Mouse (Mus musculus) embryonic fibroblast, embryonic 13.5 days (primary cell): Measurements from ENCODE around the gene Pkn1.

Source experiments
- CTCF ChIP-seq: IDR thresholded peaks from 2 replicates; pipeline ENCODE4 v1.5.1; 2011; ENCODE audit warnings: mild to moderate bottlenecking, control low read depth, low read length, moderate library complexity, borderline replicate concordance; ENCODE audit not compliant: insufficient read depth
- POLR2A ChIP-seq: IDR thresholded peaks from 2 replicates; pipeline ENCODE4 v1.6.1; 2011; ENCODE audit warnings: low read depth, mild to moderate bottlenecking, control low read depth, low read length, moderate library complexity

DNA sequence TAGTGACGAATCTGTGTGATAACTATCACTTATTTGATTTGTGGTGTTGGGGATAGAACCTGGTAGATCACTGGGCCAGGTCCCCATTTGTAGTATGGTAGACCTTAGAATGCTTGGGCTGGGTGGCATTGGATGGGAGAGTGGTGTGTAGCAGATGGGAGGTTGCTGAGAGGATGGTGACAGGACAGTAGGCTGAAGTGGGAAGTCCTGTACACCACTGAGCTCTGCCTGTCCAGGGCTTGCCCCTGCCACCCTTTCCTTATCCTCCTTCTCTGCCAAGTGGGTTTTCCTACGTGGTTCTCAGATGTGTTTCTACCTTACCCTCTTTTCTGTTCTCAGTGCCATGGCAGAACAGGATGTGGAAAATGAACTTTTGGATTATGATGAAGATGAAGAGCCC, 20.1 kb upstream of the Pkn1 start:
- TF ChIP-seq CTCF (no peak), POLR2A (no peak)
